Mouse (Mus musculus) MEL (cell line): ENCODE measurements around the gene Cabp4. TPM values are rescaled to one million over a fixed set of nuclear protein-coding genes. Genes with fewer than 3 reads are reported as not detected.

ENCODE experiments used
- DNase-seq: peaks from one replicate; pipeline ENCODE4 v3.0.0; 2011; ENCODE audit warnings: low read depth, low spot score
- H3K27ac ChIP-seq: 2 replicates; pipeline ENCODE4 v1.5.1; 2012; ENCODE audit warnings: low read depth, mild to moderate bottlenecking, control low read depth, low read length, moderate library complexity; ENCODE audit not compliant: control insufficient read depth
- H3K27me3 ChIP-seq, 2 experiments: fragments of 150-350 bp in 1 of 2; sonication (generic) in 1 of 2; 2 replicates each; pipeline ENCODE4 v1.6.1; 2012; ENCODE audit warnings: low read length in 2 of 2, mild to moderate bottlenecking in 2 of 2, improper control_type of control experiment in 1 of 2, moderate library complexity in 1 of 2; ENCODE audit not compliant: insufficient read depth in 2 of 2, control insufficient read depth in 1 of 2
- H3K36me3 ChIP-seq, 2 experiments: 2 replicates each; pipeline ENCODE4 v1.6.1; 2012 to 2014; ENCODE audit warnings: low read length in 2 of 2, improper control_type of control experiment in 1 of 2, inconsistent platforms in 1 of 2, mild to moderate bottlenecking in 1 of 2; ENCODE audit not compliant: insufficient read depth in 2 of 2, control insufficient read depth in 1 of 2
- H3K4me1 ChIP-seq, 2 experiments: fragments of 150-350 bp in 1 of 2; sonication (generic) in 1 of 2; 2 replicates each; pipeline ENCODE4 v1.6.1; 2012; ENCODE audit warnings: low read length in 2 of 2, improper control_type of control experiment in 1 of 2, mild to moderate bottlenecking in 1 of 2; ENCODE audit not compliant: insufficient read depth in 2 of 2, control insufficient read depth in 1 of 2
- H3K4me3 ChIP-seq, 2 experiments: fragments of 150-350 bp in 1 of 2; sonication (generic) in 1 of 2; 2 replicates each; pipeline ENCODE4 v1.5.1; 2012; ENCODE audit warnings: low read depth in 2 of 2, low read length in 2 of 2, mild to moderate bottlenecking in 2 of 2, moderate library complexity in 2 of 2, control low read depth in 1 of 2, improper control_type of control experiment in 1 of 2; ENCODE audit not compliant: control insufficient read depth in 1 of 2, insufficient read depth in 1 of 2
- H3K79me2 ChIP-seq: 2 replicates; pipeline ENCODE4 v1.6.1; 2012; ENCODE audit warnings: mild to moderate bottlenecking, low read length, moderate library complexity; ENCODE audit not compliant: control insufficient read depth, poor library complexity, insufficient read depth
- H3K9ac ChIP-seq: 2 replicates; pipeline ENCODE4 v1.6.1; 2012; ENCODE audit warnings: low read depth, mild to moderate bottlenecking, control low read depth, low read length, moderate library complexity; ENCODE audit not compliant: control insufficient read depth, poor library complexity, severe bottlenecking
- H3K9me3 ChIP-seq: fragments of 150-350 bp; sonication (generic); replicated peaks from 2 replicates; pipeline ENCODE4 v1.6.1; 2012; ENCODE audit warnings: mild to moderate bottlenecking, low read length, improper control_type of control experiment, moderate library complexity; ENCODE audit not compliant: insufficient read depth
- BHLHE40 ChIP-seq: IDR thresholded peaks from 2 replicates; pipeline ENCODE4 v1.6.1; 2012; ENCODE audit warnings: low read depth, mild to moderate bottlenecking, inconsistent platforms, low read length, improper control_type of control experiment, borderline replicate concordance
- CHD1 ChIP-seq: IDR thresholded peaks from 2 replicates; pipeline ENCODE4 v1.6.1; 2012; ENCODE audit warnings: low read depth, mild to moderate bottlenecking, inconsistent platforms, low read length, improper control_type of control experiment
- CHD2 ChIP-seq: IDR thresholded peaks from 2 replicates; pipeline ENCODE4 v1.6.1; 2011; ENCODE audit warnings: low read length, improper control_type of control experiment
- E2F4 ChIP-seq: IDR thresholded peaks from 2 replicates; pipeline ENCODE4 v1.6.1; 2011; ENCODE audit warnings: low read depth, low read length, improper control_type of control experiment, borderline replicate concordance
- EP300 ChIP-seq, 2 experiments: IDR thresholded peaks; 2 replicates each; pipeline ENCODE4 v1.6.1; 2011; ENCODE audit warnings: improper control_type of control experiment in 2 of 2, low read length in 2 of 2, low read depth in 1 of 2, mild to moderate bottlenecking in 1 of 2
- ETS1 ChIP-seq: IDR thresholded peaks from 2 replicates; pipeline ENCODE4 v1.6.1; 2012; ENCODE audit warnings: low read depth, mild to moderate bottlenecking, inconsistent platforms, low read length, improper control_type of control experiment, moderate library complexity
- GATA1 ChIP-seq: IDR thresholded peaks from 2 replicates; pipeline ENCODE4 v1.6.1; 2011; ENCODE audit warnings: low read depth, low read length, improper control_type of control experiment
- HCFC1 ChIP-seq: IDR thresholded peaks from 2 replicates; pipeline ENCODE4 v1.6.1; 2012; ENCODE audit warnings: low read depth, mild to moderate bottlenecking, inconsistent platforms, low read length, improper control_type of control experiment, moderate library complexity
- JUND ChIP-seq: IDR thresholded peaks from 2 replicates; pipeline ENCODE4 v1.6.1; 2011; ENCODE audit warnings: low read depth, mild to moderate bottlenecking, improper control_type of control experiment, low read length
- MAX ChIP-seq: IDR thresholded peaks from 2 replicates; pipeline ENCODE4 v1.6.1; 2011; ENCODE audit warnings: low read length, improper control_type of control experiment
- NRF1 ChIP-seq: IDR thresholded peaks from 2 replicates; pipeline ENCODE4 v1.6.1; 2014; ENCODE audit warnings: low read depth, mild to moderate bottlenecking, inconsistent platforms, low read length, improper control_type of control experiment, moderate library complexity; ENCODE audit not compliant: poor library complexity, insufficient read depth, severe bottlenecking
- POLR2AphosphoS2 ChIP-seq: IDR thresholded peaks from 2 replicates; pipeline ENCODE4 v1.6.1; 2011; ENCODE audit warnings: low read length, improper control_type of control experiment
- SMC3 ChIP-seq: IDR thresholded peaks from 2 replicates; pipeline ENCODE4 v1.6.1; 2011; ENCODE audit warnings: low read depth, low read length, improper control_type of control experiment
- TAL1 ChIP-seq: IDR thresholded peaks from 2 replicates; pipeline ENCODE4 v1.6.1; 2012; ENCODE audit warnings: mild to moderate bottlenecking, inconsistent platforms, low read length, moderate library complexity, mixed read lengths
- TBP ChIP-seq: IDR thresholded peaks from 2 replicates; pipeline ENCODE4 v1.8.0; 2011; ENCODE audit warnings: low read depth, low read length, improper control_type of control experiment
- TCF12 ChIP-seq: IDR thresholded peaks from 2 replicates; pipeline ENCODE4 v1.6.1; 2014; ENCODE audit warnings: low read depth, mild to moderate bottlenecking, inconsistent platforms, low read length, improper control_type of control experiment, moderate library complexity
- USF2 ChIP-seq, 2 experiments: IDR thresholded peaks; 2 replicates each; pipeline ENCODE4 v1.6.1; 2011 to 2012; ENCODE audit warnings: improper control_type of control experiment in 2 of 2, low read length in 2 of 2, borderline replicate concordance in 1 of 2, inconsistent platforms in 1 of 2, low read depth in 1 of 2, mild to moderate bottlenecking in 1 of 2; ENCODE audit not compliant: insufficient read depth in 1 of 2
- ZKSCAN1 ChIP-seq: IDR thresholded peaks from 2 replicates; pipeline ENCODE4 v1.6.1; 2012; ENCODE audit warnings: low read depth, mild to moderate bottlenecking, inconsistent platforms, low read length, improper control_type of control experiment, moderate library complexity
- ZNF384 ChIP-seq: IDR thresholded peaks from 2 replicates; pipeline ENCODE4 v1.6.1; 2012; ENCODE audit warnings: low read depth, mild to moderate bottlenecking, inconsistent platforms, low read length, improper control_type of control experiment
- polyA plus RNA-seq, 2 experiments: library from polyadenylated mRNA; stranded (reverse) in 1 of 2; unstranded in 1 of 2; fragments of >175 nt in 1 of 2; fragments of >200 nt in 1 of 2; gene quantifications; 2 replicates each; pipeline versions ENCODE4 v1.2.1 to v1.2.4; 2012; ENCODE audit warnings: low replicate concordance in 2 of 2, low read depth in 1 of 2; ENCODE audit not compliant: insufficient read length in 2 of 2, insufficient read depth in 1 of 2, missing spikeins in 1 of 2
- total RNA-seq: library from RNA; depleted of rRNA; stranded (reverse); fragments of 300-350 nt; gene quantifications from 2 replicates; pipeline ENCODE4 v1.2.3, GENCODE M21; 2012

Cabp4 gene
- total and polyA plus RNA-seq, 3 experiments: 0.08 to 0.24 TPM; not detected in 1

DNA sequence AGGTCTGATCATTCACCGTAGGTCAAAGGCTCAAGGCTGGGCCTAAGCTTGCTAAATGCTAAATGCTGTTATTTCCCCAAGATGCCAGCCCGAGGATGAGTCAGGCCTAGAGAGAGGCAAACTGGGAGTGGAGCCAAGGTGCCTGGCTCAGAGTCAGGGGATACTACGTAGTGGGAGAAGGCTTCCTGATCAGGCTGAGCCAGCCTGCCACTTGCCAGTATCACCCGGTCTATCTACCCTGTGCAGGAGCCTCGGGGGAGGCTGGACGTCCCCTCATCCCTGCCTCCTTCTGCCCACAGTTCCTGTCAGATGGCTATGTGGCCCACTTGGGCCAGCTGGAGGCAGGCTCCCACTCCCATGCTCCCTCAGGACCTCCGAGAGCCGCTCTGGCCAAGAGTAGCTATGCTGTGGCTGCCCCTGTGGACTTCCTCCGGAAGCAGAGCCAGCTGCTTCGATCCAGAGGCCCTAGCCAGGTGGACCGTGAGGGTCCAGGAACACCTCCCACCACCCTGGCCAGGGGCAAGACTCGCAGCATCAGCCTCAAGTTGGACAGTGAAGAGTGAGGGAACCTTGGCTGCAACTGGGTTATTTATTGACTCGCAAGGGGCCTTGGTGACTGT lies 30.5 kb downstream of the Cabp4 start (continued):
- TF ChIP-seq EP300 (IDR thresholded peaks at IDR 0.05; ENCODE audit: low read depth in 1 of 2, low read length in 2 of 2) (peak; percentile 93 to 94), SMC3 (peak; percentile 1; the same call in 1 of the 2 replicates), POLR2AphosphoS2 (peak; percentile 47; the same call in 1 of the 2 replicates), GATA1 (peak; percentile 85), TBP (peak; percentile 81), BHLHE40 (0 out of 2 replicates have a peak, but pooled peaks have one; percentile 22), ETS1 (peak; percentile 92), TAL1 (peak; percentile 99), TCF12 (peak; percentile 97), HCFC1 (no peak)
- TF ChIP-seq, all 39 proteins: peak for 18

DNA sequence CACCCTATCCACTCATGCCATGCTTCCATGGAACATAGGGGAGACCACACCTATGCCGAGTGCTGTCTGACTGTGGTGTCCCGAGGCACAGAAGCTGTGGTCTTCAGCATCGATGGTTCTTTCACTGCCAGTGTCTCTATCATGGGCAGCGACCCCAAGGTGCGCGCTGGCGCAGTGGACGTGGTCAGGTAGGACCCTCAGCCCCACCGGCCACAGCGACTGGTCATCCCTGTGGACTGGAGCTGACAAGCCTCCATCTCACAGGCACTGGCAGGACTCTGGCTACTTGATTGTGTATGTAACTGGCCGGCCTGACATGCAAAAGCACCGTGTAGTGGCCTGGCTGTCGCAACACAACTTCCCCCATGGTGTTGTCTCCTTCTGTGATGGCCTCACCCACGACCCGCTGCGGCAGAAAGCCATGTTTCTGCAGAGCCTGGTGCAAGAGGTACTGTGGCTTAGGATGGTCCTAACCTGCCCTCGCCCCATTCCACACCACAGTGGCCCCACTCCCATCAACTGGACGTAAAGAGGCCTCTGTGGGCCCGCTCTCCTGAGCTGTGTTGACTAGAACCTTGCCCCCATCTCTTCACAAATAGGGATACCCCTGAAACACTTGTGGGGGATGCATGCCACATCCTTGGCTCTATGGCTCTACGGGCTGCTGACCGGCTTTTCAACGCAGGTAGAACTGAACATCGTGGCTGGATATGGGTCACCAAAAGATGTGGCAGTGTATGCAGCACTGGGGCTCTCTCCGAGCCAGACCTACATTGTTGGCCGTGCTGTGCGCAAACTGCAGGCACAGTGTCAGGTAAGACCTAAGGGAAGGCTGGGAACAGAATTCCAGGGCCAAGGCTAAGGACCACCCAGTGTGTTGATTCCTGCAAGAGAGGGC lies 31.5 kb downstream of the Cabp4 start:
- no peak for DNase-seq
- H3K9ac ChIP-seq: no peak overlapping the region
- peaks cover 13 to 20% of the 10 kb centered on the region in 2 experiments for H3K4me1 ChIP-seq
- H3K27ac ChIP-seq: peak overlapping the region; percentile 88
- H3K27me3 ChIP-seq: no peaks in the 10 kb centered on the region
- H3K9me3 ChIP-seq: no peaks in the 10 kb centered on the region
- peaks cover 2 to 16% of the 10 kb centered on the region in 2 experiments; a peak in 3 of 4 replicates for H3K36me3 ChIP-seq
- no peak for TF ChIP-seq NRF1
- TF ChIP-seq CHD1: no peak
- no peak for TF ChIP-seq CHD2
- TF ChIP-seq USF2 (IDR thresholded peaks at IDR 0.05; ENCODE audit: borderline replicate concordance in 1 of 2, insufficient read depth in 1 of 2, low read depth in 1 of 2, low read length in 2 of 2): no peak
- no peak for TF ChIP-seq POLR2AphosphoS2
- TF ChIP-seq TAL1: no peak
- TF ChIP-seq EP300 (IDR thresholded peaks at IDR 0.05; ENCODE audit: low read depth in 1 of 2, low read length in 2 of 2): no peak
- no peak for TF ChIP-seq JUND
- no peak for TF ChIP-seq TBP
- no peak for TF ChIP-seq GATA1
- no peak for TF ChIP-seq ZNF384
- no peak for TF ChIP-seq E2F4
- TF ChIP-seq HCFC1: no peak
- no peak for TF ChIP-seq ZKSCAN1
- TF ChIP-seq MAX: no peak
- TF ChIP-seq ETS1: no peak
- H3K79me2 ChIP-seq: peaks cover 2% of the 10 kb centered on the region; the same call in 1 of the 2 replicates
- H3K4me3 ChIP-seq: no peak overlapping the region
